Mouse (Mus musculus): ENCODE results near the gene Nedd8. TPM values are rescaled to one million over a fixed set of nuclear protein-coding genes. Genes with fewer than 3 reads are reported as not detected.

Gene Nedd8
- polyA plus RNA-seq, 1 experiment from 2014 or later: 536 TPM

DNA sequence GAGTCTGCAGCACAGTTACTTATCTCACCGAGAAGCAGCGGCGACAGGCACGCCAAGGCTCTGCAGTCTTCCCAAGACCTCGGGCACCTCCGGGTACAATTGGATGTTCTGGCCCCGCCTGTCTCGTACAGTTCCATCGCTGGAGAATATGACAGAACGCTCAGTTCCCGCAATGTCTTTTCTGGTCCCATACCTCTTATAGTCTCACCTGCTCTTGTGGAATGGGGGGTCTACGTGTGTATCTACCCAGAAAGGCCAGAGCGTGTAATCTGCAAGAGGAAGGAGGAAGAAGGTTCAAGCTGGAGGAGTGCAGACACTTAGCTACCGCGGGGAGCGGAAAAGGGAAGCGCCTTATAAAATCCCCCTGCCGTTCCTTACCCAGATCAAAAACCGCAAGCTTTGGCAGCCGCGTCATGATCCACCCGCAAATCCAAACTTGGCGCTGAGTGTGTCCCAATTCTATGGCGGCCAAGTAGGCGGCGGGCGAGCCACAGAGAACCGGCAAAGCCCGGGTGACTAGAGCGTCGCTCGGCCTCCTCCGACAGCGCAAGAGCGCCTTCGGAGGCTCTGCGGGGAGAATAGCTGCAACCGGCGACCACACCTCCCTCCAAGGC is 11.9 kb downstream of the Nedd8 start, which contains the start of gene Mdp1:
TSS of gene Mdp1 (minus strand) at position 549 of the 614 bp plus-strand sequence.
- H3K4me2 ChIP-seq: peak within 1 kb of the TSS; percentile 54
- H3K4me1 ChIP-seq: peaks cover 13% of the 10 kb centered on the region
- under 1% methylated on average over 39 of the region's 39 CpGs for WGBS
- no peaks in the 10 kb centered on the region for H3K9me3 ChIP-seq
- peak; percentile 89 for ATAC-seq (ENCODE audit: insufficient number of reproducible peaks, low FRiP score, low TSS enrichment, low read depth)
- peak within 1 kb of the TSS; percentile 71 for H3K4me3 ChIP-seq
- peak within 1 kb of the TSS; percentile 87 for H3K27ac ChIP-seq
- H3K36me3 ChIP-seq: peaks cover 37% of the 10 kb centered on the region
- peak within 1 kb of the TSS; percentile 76 for H3K9ac ChIP-seq
- H3K27me3 ChIP-seq: no peaks in the 10 kb centered on the region

DNA sequence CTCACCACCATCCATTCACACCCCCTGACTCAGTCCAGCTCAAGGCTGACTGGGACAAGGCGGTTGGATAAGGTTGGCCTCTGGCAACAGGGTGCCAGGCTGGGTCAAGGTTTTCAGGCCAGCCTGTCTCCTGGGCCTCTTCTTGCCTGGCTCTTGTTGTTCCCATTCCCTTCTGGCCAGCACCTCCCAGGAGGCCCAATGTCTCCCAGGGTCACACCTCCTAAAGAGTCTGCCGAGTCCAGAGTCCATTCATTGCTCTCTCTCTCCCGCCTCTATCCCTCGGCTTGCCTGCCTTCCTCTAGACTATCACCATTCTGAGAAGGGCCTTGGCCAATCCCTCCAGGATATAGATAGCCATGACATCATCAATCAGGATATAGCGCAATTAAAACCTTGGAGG is 13.9 kb downstream of the Nedd8 start:
- WGBS: 93% methylated on average over 5 of the region's 5 CpGs

DNA sequence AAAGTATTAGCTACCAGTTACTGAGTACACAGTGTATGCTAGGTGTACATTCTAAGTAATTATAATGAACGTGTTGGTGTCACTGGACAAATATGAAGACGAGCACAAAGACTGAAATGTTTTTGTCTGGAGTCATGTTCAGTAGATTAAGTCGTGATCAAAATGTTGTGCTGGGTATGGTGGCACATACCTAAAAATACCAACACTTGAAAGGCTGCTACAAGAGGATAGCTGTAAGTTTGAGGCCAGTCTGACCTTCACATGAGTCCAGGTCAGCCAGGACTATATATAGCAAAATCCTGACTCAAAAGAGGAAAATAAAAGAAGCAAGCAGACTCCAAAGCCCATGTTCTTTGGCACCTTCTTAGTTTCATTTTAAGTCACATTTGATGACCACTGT is 15.0 kb downstream of the Nedd8 start:
- H3K27ac ChIP-seq: no peak overlapping the region
- no peak overlapping the region for H3K4me2 ChIP-seq
- no peaks in the 10 kb centered on the region for H3K9me3 ChIP-seq
- H3K9ac ChIP-seq: no peak overlapping the region
- WGBS: 85% methylated on average over 3 of the region's 3 CpGs
- peaks cover 18% of the 10 kb centered on the region for H3K36me3 ChIP-seq
- H3K4me1 ChIP-seq: peaks cover 16% of the 10 kb centered on the region
- no peak overlapping the region for H3K4me3 ChIP-seq
- H3K27me3 ChIP-seq: no peaks in the 10 kb centered on the region
- no peak for ATAC-seq (ENCODE audit: insufficient number of reproducible peaks, low FRiP score, low TSS enrichment, low read depth)

More for the DNA sequence above, 13.9 kb downstream of the Nedd8 start:
- H3K4me2 ChIP-seq: no peak overlapping the region
- no peaks in the 10 kb centered on the region for H3K9me3 ChIP-seq
- H3K4me3 ChIP-seq: no peak overlapping the region
- H3K36me3 ChIP-seq: peaks cover 27% of the 10 kb centered on the region
- peaks cover 13% of the 10 kb centered on the region for H3K4me1 ChIP-seq
- no peak overlapping the region for H3K27ac ChIP-seq
- no peaks in the 10 kb centered on the region for H3K27me3 ChIP-seq
- no peak for ATAC-seq (ENCODE audit: insufficient number of reproducible peaks, low FRiP score, low TSS enrichment, low read depth)
- H3K9ac ChIP-seq: no peak overlapping the region

DNA sequence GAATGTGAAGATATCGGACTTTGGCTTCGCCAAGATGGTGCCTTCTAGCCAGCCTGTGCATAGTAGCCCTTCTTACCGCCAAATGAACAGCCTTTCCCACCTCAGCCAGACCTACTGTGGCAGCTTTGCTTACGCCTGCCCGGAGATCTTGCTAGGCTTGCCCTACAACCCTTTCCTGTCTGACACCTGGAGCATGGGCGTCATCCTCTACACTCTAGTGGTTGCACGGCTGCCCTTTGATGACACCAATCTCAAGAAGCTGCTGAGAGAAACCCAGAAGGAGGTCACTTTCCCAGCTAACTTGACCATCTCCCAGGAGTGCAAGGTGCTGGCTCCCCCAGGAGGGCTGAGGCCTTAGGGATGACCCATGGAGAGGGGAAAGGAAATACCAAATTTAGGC is 20.4 kb downstream of the Nedd8 start:
- Histone ChIP-seq H3K9ac (no peak overlapping the region), H3K27ac (no peak overlapping the region), H3K4me3 (no peak overlapping the region), H3K4me2 (no peak overlapping the region), H3K4me1 (0 out of 2 replicates have a peak, but pooled peaks cover 3% of the 10 kb centered on the region), H3K9me3 (no peaks in the 10 kb centered on the region), H3K36me3 (peaks cover 8% of the 10 kb centered on the region; the same call in 1 of the 2 replicates), H3K27me3 (no peaks in the 10 kb centered on the region)
- no peak for ATAC-seq (ENCODE audit: insufficient number of reproducible peaks, low FRiP score, low TSS enrichment, low read depth)
- WGBS: 76% methylated on average over 7 of the region's 7 CpGs

DNA sequence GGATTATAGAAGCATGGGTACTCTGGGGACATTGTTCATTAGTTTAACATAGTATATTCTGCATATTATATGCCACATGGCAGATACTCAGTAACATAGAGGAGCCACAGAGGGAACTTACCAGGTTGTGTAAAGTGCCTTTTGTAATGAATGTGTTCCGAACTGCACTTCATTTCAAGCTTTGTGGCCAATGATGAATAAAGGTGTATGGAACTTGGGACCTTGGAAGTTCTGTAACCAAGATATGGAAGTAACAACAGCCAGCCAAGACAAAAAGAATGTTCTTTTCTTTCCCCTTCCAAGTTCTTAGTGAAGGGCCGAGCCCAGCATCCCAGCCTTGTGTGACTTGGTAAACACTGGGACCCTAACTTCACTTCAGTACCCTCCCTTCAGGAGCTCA is 22.0 kb downstream of the Nedd8 start, which contains the start of gene Tssk4:
TSS of gene Tssk4 (plus strand) at position 301 of the 400 bp plus-strand sequence.
- Histone ChIP-seq H3K4me1 (peaks cover 6% of the 10 kb centered on the region), H3K9ac (no peak within 1 kb of the TSS), H3K27ac (no peak within 1 kb of the TSS), H3K36me3 (peaks cover 10% of the 10 kb centered on the region; the same call in 1 of the 2 replicates), H3K4me2 (no peak within 1 kb of the TSS), H3K27me3 (no peaks in the 10 kb centered on the region), H3K9me3 (no peaks in the 10 kb centered on the region), H3K4me3 (no peak within 1 kb of the TSS)
- ATAC-seq (ENCODE audit: insufficient number of reproducible peaks, low FRiP score, low TSS enrichment, low read depth): no peak
- WGBS: 88% methylated on average over 2 of the region's 2 CpGs

DNA sequence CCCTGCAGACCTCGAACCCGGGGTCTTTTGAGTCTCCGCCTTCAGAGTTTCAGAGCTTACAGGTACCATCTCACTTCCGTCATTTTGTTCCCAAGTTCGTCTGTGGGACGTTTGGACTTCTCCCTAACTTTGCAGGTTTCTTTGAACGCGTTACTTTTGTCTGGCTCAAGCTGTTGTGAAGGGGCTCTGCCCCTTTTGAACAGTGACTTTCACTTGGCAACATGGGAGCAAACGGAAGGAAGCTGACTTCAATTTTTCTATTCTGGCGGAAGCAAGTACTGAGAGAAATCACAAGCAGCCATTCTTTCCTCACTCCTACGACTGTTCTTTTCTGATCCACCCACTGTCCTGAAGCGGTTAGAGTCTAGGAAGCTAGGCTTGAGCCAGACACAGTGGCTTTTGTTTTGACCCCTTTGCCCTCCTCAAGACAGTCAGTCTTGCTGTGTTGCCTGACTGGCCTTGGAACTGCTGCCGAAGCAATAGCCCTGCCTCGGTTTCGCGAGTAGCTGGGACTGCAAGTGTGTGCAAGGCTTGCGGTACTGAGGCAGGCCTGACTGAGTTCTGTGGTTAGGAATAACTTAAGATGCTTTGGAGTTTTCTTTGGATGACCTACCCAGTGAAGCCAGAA is 27.5 kb downstream of the Nedd8 start:
- no peaks in the 10 kb centered on the region for H3K27me3 ChIP-seq
- H3K36me3 ChIP-seq: peaks cover 35% of the 10 kb centered on the region
- peaks cover 23% of the 10 kb centered on the region for H3K4me1 ChIP-seq
- H3K9me3 ChIP-seq: no peaks in the 10 kb centered on the region
- peak overlapping the region; percentile 96 for H3K27ac ChIP-seq
- peak overlapping the region; percentile 98 for H3K4me3 ChIP-seq
- 27% methylated on average over 17 of the region's 17 CpGs for WGBS
- H3K9ac ChIP-seq: peak overlapping the region; percentile 98
- ATAC-seq (ENCODE audit: insufficient number of reproducible peaks, low FRiP score, low TSS enrichment, low read depth): no peak
- peak overlapping the region; percentile 71 for H3K4me2 ChIP-seq

DNA sequence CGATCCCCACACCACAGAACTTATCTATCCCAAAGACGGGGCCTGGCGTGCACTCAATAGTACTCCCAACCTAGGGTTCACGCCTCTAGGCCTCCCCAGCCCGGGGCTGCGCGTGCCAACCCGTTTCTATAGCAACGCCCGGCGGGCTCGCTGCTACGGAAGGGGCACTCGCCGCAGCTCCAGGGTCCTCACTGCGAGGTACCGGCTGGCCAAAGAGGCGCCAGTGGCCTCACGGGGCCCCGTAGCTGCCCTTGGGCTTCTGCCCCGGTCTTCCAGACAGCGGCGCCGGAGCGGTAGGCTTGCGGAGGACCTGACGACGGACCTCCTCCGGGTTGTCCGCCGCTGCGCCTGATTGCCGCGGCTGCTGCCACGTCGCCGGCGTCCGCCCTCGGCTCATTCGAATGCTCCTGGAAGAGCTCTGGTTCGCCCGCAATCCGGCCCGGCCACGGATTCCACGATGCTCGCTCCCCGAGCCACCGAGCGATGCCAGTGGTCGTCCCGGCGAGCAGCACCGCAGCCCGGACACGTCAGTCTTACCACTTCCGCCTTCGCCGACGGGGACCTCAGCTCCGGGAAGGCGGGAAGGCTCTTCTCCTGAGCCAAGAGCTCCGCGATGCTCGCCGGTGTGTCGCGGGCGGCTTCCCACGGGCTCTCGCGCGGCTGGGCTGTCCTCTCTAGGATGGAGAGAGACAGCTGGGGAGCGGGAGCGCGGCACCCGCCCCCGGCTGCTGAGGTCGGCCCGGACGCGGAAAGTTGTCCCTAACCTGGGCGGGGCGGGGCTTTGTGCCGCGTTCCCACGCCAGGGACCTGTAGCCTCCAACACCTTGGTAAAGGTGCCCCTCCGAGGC is 28.6 kb downstream of the Nedd8 start, which contains the start of gene Tm9sf1:
TSS of gene Tm9sf1 (minus strand) at position 747 of the 848 bp plus-strand sequence.
- peak; percentile 80 for ATAC-seq (ENCODE audit: insufficient number of reproducible peaks, low FRiP score, low TSS enrichment, low read depth)
- under 1% methylated on average over 88 of the region's 89 CpGs for WGBS
- Histone ChIP-seq H3K4me2 (peak within 1 kb of the TSS; percentile 71), H3K27me3 (no peaks in the 10 kb centered on the region), H3K36me3 (peaks cover 44% of the 10 kb centered on the region), H3K27ac (peak within 1 kb of the TSS; percentile 96), H3K9ac (peak within 1 kb of the TSS; percentile 98), H3K4me3 (peak within 1 kb of the TSS; percentile 98), H3K9me3 (no peaks in the 10 kb centered on the region), H3K4me1 (peaks cover 23% of the 10 kb centered on the region)

DNA sequence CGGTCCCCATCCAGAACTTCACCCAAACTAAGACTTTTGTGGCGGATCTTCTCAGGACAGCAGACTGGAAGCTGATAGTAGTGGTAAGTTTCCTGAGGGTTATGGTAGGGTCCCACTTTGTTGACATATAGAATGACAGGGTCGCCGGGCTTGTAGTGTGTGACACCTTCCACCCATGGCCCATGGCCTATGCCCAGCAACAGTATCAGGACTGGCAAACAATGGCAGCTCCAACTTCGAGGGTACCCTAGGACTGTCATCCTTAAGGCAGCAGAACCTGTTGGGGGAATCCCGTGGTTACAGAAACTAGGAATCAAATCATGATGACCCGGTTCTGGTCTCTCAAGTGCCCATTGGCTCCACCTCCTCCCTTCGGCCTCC is 29.3 kb downstream of the Nedd8 start:
- Histone ChIP-seq H3K27me3 (no peaks in the 10 kb centered on the region), H3K27ac (peak overlapping the region; percentile 96), H3K36me3 (peaks cover 50% of the 10 kb centered on the region), H3K9ac (peak overlapping the region; percentile 98), H3K4me3 (peak overlapping the region; percentile 98), H3K4me1 (peaks cover 23% of the 10 kb centered on the region), H3K4me2 (peak overlapping the region; percentile 71), H3K9me3 (no peaks in the 10 kb centered on the region)
- ATAC-seq (ENCODE audit: insufficient number of reproducible peaks, low FRiP score, low TSS enrichment, low read depth): 0 out of 2 replicates have a peak, but pooled peaks have one; percentile 1
- 22% methylated on average over 8 of the region's 8 CpGs for WGBS

DNA sequence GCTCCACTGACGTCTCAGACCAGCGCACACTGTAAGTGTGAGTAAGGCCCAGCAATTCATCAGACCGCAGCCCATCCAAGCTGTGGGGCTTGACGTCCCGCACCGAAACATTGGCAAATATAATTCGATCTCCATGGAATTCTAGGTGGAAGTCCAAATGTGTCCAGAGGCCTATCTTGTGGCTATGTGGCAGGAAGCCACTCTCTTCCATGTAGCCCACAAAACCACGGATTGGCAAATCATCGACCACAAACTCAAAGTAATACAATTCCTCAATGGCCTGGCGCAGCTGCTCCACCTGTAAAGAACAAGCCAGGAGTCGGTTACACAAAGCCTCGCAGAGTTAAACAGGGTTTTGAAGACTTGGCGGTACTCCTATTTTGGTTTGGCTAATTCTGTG is 30.6 kb downstream of the Nedd8 start:
- Histone ChIP-seq H3K36me3 (peaks cover 55% of the 10 kb centered on the region), H3K27me3 (no peaks in the 10 kb centered on the region), H3K9me3 (no peaks in the 10 kb centered on the region), H3K9ac (no peak overlapping the region), H3K27ac (no peak overlapping the region), H3K4me2 (no peak overlapping the region), H3K4me3 (no peak overlapping the region), H3K4me1 (peaks cover 23% of the 10 kb centered on the region)
- no peak for ATAC-seq (ENCODE audit: insufficient number of reproducible peaks, low FRiP score, low TSS enrichment, low read depth)
- WGBS: 93% methylated on average over 13 of the region's 13 CpGs

DNA sequence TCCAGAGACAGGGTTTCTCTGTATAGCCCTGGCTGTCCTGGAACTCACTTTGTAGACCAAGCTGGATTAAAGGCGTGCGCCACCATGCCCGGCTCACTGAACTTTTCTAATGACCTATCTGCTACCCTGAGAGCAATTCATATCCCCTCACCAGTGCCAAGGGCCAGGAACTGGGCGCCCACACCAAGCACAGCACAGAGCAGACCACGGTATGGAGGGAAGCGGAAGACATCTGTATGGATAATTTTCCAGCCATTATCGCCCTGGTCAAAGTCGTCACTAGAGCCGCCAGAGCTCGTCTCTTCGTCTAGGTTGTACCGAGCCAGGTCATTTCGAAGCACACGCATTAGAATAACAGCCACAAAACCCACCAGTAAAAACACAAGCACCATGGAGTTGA is 31.1 kb downstream of the Nedd8 start:
- H3K27me3 ChIP-seq: no peaks in the 10 kb centered on the region
- no peak overlapping the region for H3K9ac ChIP-seq
- H3K36me3 ChIP-seq: peaks cover 57% of the 10 kb centered on the region
- H3K4me2 ChIP-seq: no peak overlapping the region
- 93% methylated on average over 14 of the region's 14 CpGs for WGBS
- H3K9me3 ChIP-seq: no peaks in the 10 kb centered on the region
- no peak overlapping the region for H3K27ac ChIP-seq
- no peak overlapping the region for H3K4me3 ChIP-seq
- peaks cover 23% of the 10 kb centered on the region for H3K4me1 ChIP-seq
- no peak for ATAC-seq (ENCODE audit: insufficient number of reproducible peaks, low FRiP score, low TSS enrichment, low read depth)

DNA sequence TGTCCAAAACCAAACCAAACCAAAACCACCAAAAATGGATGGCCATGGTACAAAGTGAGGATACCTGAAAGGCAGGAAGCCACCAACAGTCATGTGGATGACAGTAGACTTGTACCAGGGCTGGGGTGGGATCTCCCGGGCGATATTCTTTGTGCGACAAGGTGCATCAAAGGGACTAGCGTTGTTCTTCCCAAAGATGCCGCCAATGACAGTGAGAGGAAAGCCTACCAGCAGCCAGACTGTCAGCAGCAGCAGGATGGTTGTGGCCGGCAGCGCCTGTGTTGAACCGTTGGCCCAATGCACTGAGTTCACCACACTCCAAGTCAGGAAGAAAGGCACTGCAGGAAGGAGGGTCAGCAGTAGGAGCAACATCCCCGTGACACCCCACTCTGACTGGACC is 34.1 kb downstream of the Nedd8 start, which contains the start of gene Gm49378:
TSS of gene Gm49378 (minus strand) at position 101 of the 400 bp plus-strand sequence.
- H3K4me2 ChIP-seq: no peak within 1 kb of the TSS
- H3K4me3 ChIP-seq: no peak within 1 kb of the TSS
- 94% methylated on average over 9 of the region's 9 CpGs for WGBS
- no peaks in the 10 kb centered on the region for H3K9me3 ChIP-seq
- peaks cover 73% of the 10 kb centered on the region for H3K36me3 ChIP-seq
- no peak within 1 kb of the TSS for H3K9ac ChIP-seq
- no peak for ATAC-seq (ENCODE audit: insufficient number of reproducible peaks, low FRiP score, low TSS enrichment, low read depth)
- peaks cover 24% of the 10 kb centered on the region for H3K4me1 ChIP-seq
- H3K27ac ChIP-seq: no peak within 1 kb of the TSS
- H3K27me3 ChIP-seq: no peaks in the 10 kb centered on the region

Measured in limb, embryonic 15.5 days (tissue).